13 mouse cellular contexts compared by ENCODE assay signal in genomic region chr15:86305290-86305689, GRCm38 (mm10).
"Had no signal": no experiment of that assay in that cellular context is flagged by ENCODE, and none has a peak within 500 bp of the region (broad histone marks: within the 10 kb centered on the region; RNA-seq: fewer than 3 reads in every experiment).

No protein-coding gene starts in this region.

- H3K27ac ChIP-seq: liver, embryonic 12.5 days; liver, embryonic 14.5 days; midbrain, embryonic 10.5 days; midbrain, embryonic 12.5 days; neural tube, embryonic 12.5 days; stomach, embryonic 15.5 days; stomach, postnatal 0 days had no signal

- H3K4me3 ChIP-seq: liver, embryonic 12.5 days; midbrain, embryonic 10.5 days; midbrain, embryonic 12.5 days; neural tube, embryonic 12.5 days; stomach, embryonic 15.5 days had no signal

- H3K4me1 ChIP-seq: liver, embryonic 12.5 days; midbrain, embryonic 10.5 days; midbrain, embryonic 12.5 days; neural tube, embryonic 12.5 days; stomach, embryonic 15.5 days had no signal

- H3K36me3 ChIP-seq: midbrain, embryonic 12.5 days; stomach, embryonic 15.5 days had no signal

- H3K4me2 ChIP-seq: liver, embryonic 12.5 days; lung, embryonic 14.5 days; midbrain, embryonic 12.5 days; neural tube, embryonic 12.5 days; stomach, embryonic 15.5 days had no signal

- H3K27me3 ChIP-seq: liver, embryonic 12.5 days; midbrain, embryonic 12.5 days; neural tube, embryonic 12.5 days; stomach, embryonic 15.5 days had no signal

- DNase-seq: lung, adult 18-20 months; lung, embryonic 14.5 days; lung, postnatal 10 days; lung, postnatal 4 days; midbrain, embryonic 14.5 days; right cerebral cortex, postnatal 14 days had no signal
